Mouse (Mus musculus) cortical plate, adult 2 months (tissue): ENCODE results near the gene Tmem185b.

Experiments used
- CTCF ChIP-seq: fragments of 200-500 bp; IDR thresholded peaks from 2 replicates; pipeline ENCODE4 v1.5.1; 2011; ENCODE audit warnings: mild to moderate bottlenecking, control low read depth, low read length; ENCODE audit not compliant: insufficient read depth; ENCODE audit errors: extremely low read depth
- POLR2A ChIP-seq: fragments of 200-500 bp; IDR thresholded peaks from 2 replicates; pipeline ENCODE4 v1.6.1; 2011; ENCODE audit warnings: mild to moderate bottlenecking, low read length, control low read depth; ENCODE audit not compliant: insufficient read depth; ENCODE audit errors: extremely low read depth

- no peak for TF ChIP-seq CTCF
- TF ChIP-seq POLR2A: no peak
These were observed 23.2 kb upstream of the Tmem185b start for GRCm38 (mm10) chr1:119502729-119503128.
